Mouse (Mus musculus) CH12.LX (cell line): ENCODE data around the gene Ascl5.

Experiments
- CTCF ChIP-seq, 2 experiments: IDR thresholded peaks in 1 of 2; conservative IDR thresholded peaks in 1 of 2; 2 replicates each; pipeline ENCODE4 v1.5.1; 2011 to 2012; ENCODE audit warnings: low read depth in 2 of 2, low read length in 2 of 2, improper control_type of control experiment in 1 of 2, inconsistent platforms in 1 of 2, mild to moderate bottlenecking in 1 of 2, moderate library complexity in 1 of 2
- EP300 ChIP-seq: IDR thresholded peaks from 2 replicates; pipeline ENCODE4 v1.6.1; 2011; ENCODE audit warnings: low read length, improper control_type of control experiment
- ETS1 ChIP-seq: conservative IDR thresholded peaks from 2 replicates; pipeline ENCODE4 v1.6.1; 2012; ENCODE audit warnings: low read depth, mild to moderate bottlenecking, inconsistent platforms, low read length, improper control_type of control experiment, moderate library complexity
- JUN ChIP-seq: IDR thresholded peaks from 2 replicates; pipeline ENCODE4 v1.6.1; 2011; ENCODE audit warnings: low read depth, mild to moderate bottlenecking, low read length, improper control_type of control experiment, moderate library complexity; ENCODE audit not compliant: insufficient read depth
- JUND ChIP-seq: conservative IDR thresholded peaks from 2 replicates; pipeline ENCODE4 v1.6.1; 2011; ENCODE audit warnings: low read depth, low read length, improper control_type of control experiment
- MXI1 ChIP-seq: IDR thresholded peaks from 2 replicates; pipeline ENCODE4 v1.6.1; 2011; ENCODE audit warnings: mild to moderate bottlenecking, low read depth, low read length, improper control_type of control experiment
- POLR2A ChIP-seq: IDR thresholded peaks from 2 replicates; pipeline ENCODE4 v1.6.1; 2011; ENCODE audit warnings: low read depth, mild to moderate bottlenecking, improper control_type of control experiment, low read length
- USF2 ChIP-seq: conservative IDR thresholded peaks from 2 replicates; pipeline ENCODE4 v1.6.1; 2011; ENCODE audit warnings: low read depth, low read length, improper control_type of control experiment

DNA sequence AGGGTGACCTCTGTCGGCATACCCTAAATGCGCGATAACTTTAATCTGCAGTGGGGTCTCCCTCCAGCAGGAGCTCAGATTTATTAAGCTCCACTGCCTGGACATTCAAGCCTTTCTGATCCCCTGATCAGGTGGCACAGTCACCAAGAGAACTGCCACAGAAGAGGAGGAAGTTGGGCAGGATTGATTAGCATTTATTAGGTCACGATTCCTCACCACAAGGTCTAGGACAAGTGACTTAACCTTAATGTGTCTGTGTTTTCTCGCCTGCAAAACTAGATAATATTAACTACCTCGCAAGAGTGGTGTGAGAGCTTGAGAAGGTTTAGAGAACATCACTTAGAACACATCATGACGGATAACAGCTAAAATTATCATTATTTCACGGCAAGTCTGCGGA is 2.7 kb upstream of the Ascl5 start:
- TF ChIP-seq CTCF (conservative IDR thresholded peaks at IDR 0.05 in 1 of 2, IDR thresholded peaks at IDR 0.05 in 1 of 2; ENCODE audit: low read depth in 2 of 2, low read length in 2 of 2): no peak
- no peak for TF ChIP-seq EP300
- no peak for TF ChIP-seq MXI1
- TF ChIP-seq ETS1: no peak
- no peak for TF ChIP-seq JUN
- TF ChIP-seq POLR2A: no peak
- TF ChIP-seq USF2: no peak
- TF ChIP-seq JUND: no peak
